ENCODE assay signal across 9 mouse cellular contexts in genomic region chr16:38477241-38477608, GRCm38 (mm10). TPM values are rescaled to one million over a fixed set of nuclear protein-coding genes. Genes with fewer than 3 reads are reported as not detected.
DNase-seq lines count a peak whose midpoint lies in the region; ATAC-seq and TF ChIP-seq lines count a peak whose summit lies in the region.
"Not testable (repeated sequence)": the region's sequence is repeated elsewhere in the genome, so short reads cannot be mapped to it uniquely, and the experiment has no call there.
"Had no signal": no experiment of that assay in that cellular context is flagged by ENCODE, and none has a peak within 500 bp of the region (broad histone marks: within the 10 kb centered on the region; RNA-seq: fewer than 3 reads in every experiment).

No protein-coding gene starts in this region.

- not testable (repeated sequence) for H3K9me3 ChIP-seq in ES-E14 (ENCODE audit: control insufficient read depth, insufficient read depth, low read depth, low read length); forebrain, embryonic 10.5 days; heart, embryonic 13.5 days; limb, embryonic 11.5 days (ENCODE audit: control insufficient read depth, low read length); lung, embryonic 15.5 days; neural tube, embryonic 11.5 days (ENCODE audit: control insufficient read depth, low read length)

- 69% methylated on average over 14 of the region's 14 CpGs for WGBS in forebrain, embryonic 10.5 days
- WGBS in heart, embryonic 13.5 days = 31% methylated on average over 14 of the region's 14 CpGs
- 36% methylated on average over 14 of the region's 14 CpGs for WGBS in limb, embryonic 11.5 days
- WGBS in lung, embryonic 15.5 days = 27% methylated on average over 14 of the region's 14 CpGs
- WGBS in neural tube, embryonic 11.5 days = 27% methylated on average over 14 of the region's 14 CpGs
- WGBS in thymus, adult 2 months = 82% methylated on average over 14 of the region's 14 CpGs

- not testable (repeated sequence) for ATAC-seq in heart, embryonic 13.5 days (ENCODE audit: extremely low read depth, insufficient number of reproducible peaks, low FRiP score, low TSS enrichment); limb, embryonic 11.5 days (ENCODE audit: insufficient number of reproducible peaks, low FRiP score, low TSS enrichment, low read depth); lung, embryonic 15.5 days (ENCODE audit: borderline replicate concordance, extremely low read depth, low FRiP score, low TSS enrichment); neural tube, embryonic 11.5 days (ENCODE audit: insufficient read depth, low FRiP score, low TSS enrichment)

- H3K36me3 ChIP-seq in ES-E14 (ENCODE audit: control insufficient read depth, insufficient read depth, low read length, poor library complexity, severe bottlenecking); forebrain, embryonic 10.5 days (replicated peaks); heart, embryonic 13.5 days; limb, embryonic 11.5 days (ENCODE audit: control insufficient read depth, insufficient read depth, low read length); lung, embryonic 15.5 days; neural tube, embryonic 11.5 days (ENCODE audit: control insufficient read depth, insufficient read depth, low read length); thymus, adult 2 months (ENCODE audit: control insufficient read depth, insufficient read depth, low read length): not testable (repeated sequence)

- not testable (repeated sequence) for DNase-seq in ES-E14 (ENCODE audit: low read depth, low spot score); forebrain, embryonic 10.5 days (ENCODE audit: extremely low spot score, low spot score); limb, embryonic 11.5 days (ENCODE audit: low spot score); neural tube, embryonic 11.5 days (ENCODE audit: low spot score); thymus, adult 2 months
- peak; percentile 26 for DNase-seq in induced T-regulatory cell, adult 2 months (ENCODE audit: low read depth)

- peak overlapping the region; percentile 49; the same call in 1 of the 2 replicates for H3K9ac ChIP-seq in ES-E14 (ENCODE audit: insufficient read depth, low read depth, low read length, poor library complexity, severe bottlenecking)
- H3K9ac ChIP-seq in heart, embryonic 13.5 days = peak overlapping the region; percentile 81
- not testable (repeated sequence) for H3K9ac ChIP-seq in limb, embryonic 11.5 days (ENCODE audit: low read length)
- 0 out of 2 replicates have a peak overlapping the region, but pooled peaks have one; percentile 37 for H3K9ac ChIP-seq in lung, embryonic 15.5 days
- peak overlapping the region; percentile 18 for H3K9ac ChIP-seq in neural tube, embryonic 11.5 days (ENCODE audit: low read length)

- peak overlapping the region; percentile 71 for H3K4me2 ChIP-seq in heart, embryonic 13.5 days
- H3K4me2 ChIP-seq in limb, embryonic 11.5 days (ENCODE audit: low read depth, severe bottlenecking) = peak overlapping the region; percentile 51
- peak overlapping the region; percentile 83 for H3K4me2 ChIP-seq in lung, embryonic 15.5 days
- peak overlapping the region; percentile 44 for H3K4me2 ChIP-seq in neural tube, embryonic 11.5 days (ENCODE audit: low read depth)

- not testable (repeated sequence) for TF ChIP-seq POLR2A in thymus, adult 2 months (IDR thresholded peaks at IDR 0.05; ENCODE audit: control insufficient read depth, extremely low read depth, insufficient read depth, low read length, poor library complexity)

- in situ Hi-C loops in ES-E14 (cut with MboI; ENCODE audit: low sequenced_read_pairs in 2 of 2, unreplicated experiment in 2 of 2) = loop anchor here in 1 of 2 experiments (25.0 kb wide), 1 partner anchor 540 kb away; no protein-coding TSS in a partner anchor

- TF ChIP-seq CTCF in thymus, adult 2 months (IDR thresholded peaks at IDR 0.05; ENCODE audit: borderline replicate concordance, control insufficient read depth, extremely low read depth, insufficient read depth, low read length, poor library complexity) = not testable (repeated sequence)

- H3K27ac ChIP-seq in ES-E14 (ENCODE audit: insufficient read depth, low read depth, low read length, poor library complexity, severe bottlenecking); forebrain, embryonic 10.5 days; limb, embryonic 11.5 days (replicated peaks; ENCODE audit: low read depth, low read length); lung, embryonic 15.5 days; neural tube, embryonic 11.5 days (ENCODE audit: low read depth, low read length); thymus, adult 2 months (ENCODE audit: control insufficient read depth, insufficient read depth, low read length): not testable (repeated sequence)
- peak overlapping the region; percentile 92 for H3K27ac ChIP-seq in heart, embryonic 13.5 days (replicated peaks)

- peak overlapping the region; percentile 12 to 61; a peak in 2 of 4 replicates for H3K4me3 ChIP-seq in ES-E14 (ENCODE audit: insufficient read depth in 1 of 2, low read depth in 1 of 2, low read length in 2 of 2, poor library complexity in 1 of 2, severe bottlenecking in 1 of 2)
- peak overlapping the region; percentile 50 for H3K4me3 ChIP-seq in forebrain, embryonic 10.5 days
- H3K4me3 ChIP-seq in heart, embryonic 13.5 days = peak overlapping the region; percentile 51
- peak overlapping the region; percentile 24; the same call in 1 of the 2 replicates for H3K4me3 ChIP-seq in limb, embryonic 11.5 days (ENCODE audit: low read depth, low read length)
- H3K4me3 ChIP-seq in lung, embryonic 15.5 days = peak overlapping the region; percentile 41
- peak overlapping the region; percentile 21; the same call in 1 of the 2 replicates for H3K4me3 ChIP-seq in neural tube, embryonic 11.5 days (ENCODE audit: low read depth, low read length)
- 0 out of 2 replicates have a peak overlapping the region, but pooled peaks have one; percentile 69 for H3K4me3 ChIP-seq in thymus, adult 2 months (ENCODE audit: control insufficient read depth, insufficient read depth, low read length)

- peaks cover 24% of the 10 kb centered on the region for H3K27me3 ChIP-seq in forebrain, embryonic 10.5 days (ENCODE audit: poor library complexity, severe bottlenecking)
- H3K27me3 ChIP-seq in heart, embryonic 13.5 days (replicated peaks); limb, embryonic 11.5 days (ENCODE audit: control insufficient read depth, insufficient read depth, low read length); lung, embryonic 15.5 days; neural tube, embryonic 11.5 days (ENCODE audit: control insufficient read depth, insufficient read depth, low read length); thymus, adult 2 months (ENCODE audit: control insufficient read depth, insufficient read depth, low read length): not testable (repeated sequence)

- not testable (repeated sequence) for H3K4me1 ChIP-seq in ES-E14 (ENCODE audit: control insufficient read depth in 2 of 2, insufficient read depth in 2 of 2, low read length in 2 of 2, poor library complexity in 1 of 2); limb, embryonic 11.5 days (ENCODE audit: control insufficient read depth, insufficient read depth, low read length); neural tube, embryonic 11.5 days (ENCODE audit: control insufficient read depth, insufficient read depth, low read length)
- H3K4me1 ChIP-seq in forebrain, embryonic 10.5 days = peaks cover 13% of the 10 kb centered on the region
- H3K4me1 ChIP-seq in heart, embryonic 13.5 days = peaks cover 19% of the 10 kb centered on the region
- peaks cover 11% of the 10 kb centered on the region for H3K4me1 ChIP-seq in lung, embryonic 15.5 days
- peaks cover 13% of the 10 kb centered on the region for H3K4me1 ChIP-seq in thymus, adult 2 months (replicated peaks; ENCODE audit: control insufficient read depth, insufficient read depth, low read length)

RNA-seq across cellular contexts. Expression of gene Cd80, which starts 21.9 kb away (rescaled TPM):
- total RNA-seq in ES-E14 (2012; rRNA removed) = 11.1 and 15.2 TPM in 2 replicates
- 0.32 and 0.61 TPM in 2 replicates for polyA plus RNA-seq in forebrain, embryonic 10.5 days (2016; fragmentation: Nextera tagmentation; extraction: Ambion mirVana)
- 0.53 and 0.55 TPM in 2 replicates for polyA plus RNA-seq in heart, embryonic 13.5 days (2015; fragmentation: Nextera tagmentation; extraction: Ambion mirVana)
- polyA plus RNA-seq in limb, embryonic 11.5 days (2014; fragmentation: Nextera tagmentation; extraction: Ambion mirVana) = 0.21 and 0.34 TPM in 2 replicates
- polyA plus RNA-seq in lung, embryonic 15.5 days (2015; fragmentation: Nextera tagmentation; extraction: Ambion mirVana) = 0.29 and 0.39 TPM in 2 replicates
- 0.54 and 0.72 TPM in 2 replicates for polyA plus RNA-seq in neural tube, embryonic 11.5 days (2014; fragmentation: Nextera tagmentation; extraction: Ambion mirVana)
- 3.5 and 5.2 TPM in 2 replicates for polyA plus RNA-seq in thymus, adult 2 months (2012; rRNA removed)
- total RNA-seq: hematopoietic stem cell, adult 5-6 weeks had no signal

RNA-seq across cellular contexts. Expression of gene Adprh, which starts 24.7 kb away (rescaled TPM):
- total RNA-seq in ES-E14 (2012; rRNA removed) = 70.2 and 121 TPM in 2 replicates
- 149 and 153 TPM in 2 replicates for polyA plus RNA-seq in forebrain, embryonic 10.5 days (2016; fragmentation: Nextera tagmentation; extraction: Ambion mirVana)
- 92.3 and 102 TPM in 2 replicates for polyA plus RNA-seq in heart, embryonic 13.5 days (2015; fragmentation: Nextera tagmentation; extraction: Ambion mirVana)
- 135 and 141 TPM in 2 replicates for polyA plus RNA-seq in limb, embryonic 11.5 days (2014; fragmentation: Nextera tagmentation; extraction: Ambion mirVana)
- 91.7 and 93.7 TPM in 2 replicates for polyA plus RNA-seq in lung, embryonic 15.5 days (2015; fragmentation: Nextera tagmentation; extraction: Ambion mirVana)
- polyA plus RNA-seq in neural tube, embryonic 11.5 days (2014; fragmentation: Nextera tagmentation; extraction: Ambion mirVana) = 143 and 144 TPM in 2 replicates
- 49.8 and 54.2 TPM in 2 replicates for polyA plus RNA-seq in thymus, adult 2 months (2012; rRNA removed)

RNA-seq across cellular contexts. Expression of gene Pla1a, which starts 44.3 kb away (rescaled TPM):
- 4.9 and 6.0 TPM in 2 replicates for total RNA-seq in ES-E14 (2012; rRNA removed)
- polyA plus RNA-seq in forebrain, embryonic 10.5 days (2016; fragmentation: Nextera tagmentation; extraction: Ambion mirVana) = not detected in 2 replicates
- polyA plus RNA-seq in heart, embryonic 13.5 days (2015; fragmentation: Nextera tagmentation; extraction: Ambion mirVana) = 0.37 and 0.69 TPM in 2 replicates
- polyA plus RNA-seq in limb, embryonic 11.5 days (2014; fragmentation: Nextera tagmentation; extraction: Ambion mirVana) = 0.07 TPM in 1 of 2 replicates, not detected in the other
- 0.66 and 0.74 TPM in 2 replicates for polyA plus RNA-seq in lung, embryonic 15.5 days (2015; fragmentation: Nextera tagmentation; extraction: Ambion mirVana)
- 0.20 and 0.23 TPM in 2 replicates for polyA plus RNA-seq in neural tube, embryonic 11.5 days (2014; fragmentation: Nextera tagmentation; extraction: Ambion mirVana)
- polyA plus RNA-seq in thymus, adult 2 months (2012; rRNA removed) = 4.1 and 5.5 TPM in 2 replicates
- total RNA-seq: hematopoietic stem cell, adult 5-6 weeks had no signal

RNA-seq across cellular contexts. Expression of gene Timmdc1, which starts 45.2 kb away (rescaled TPM):
- total RNA-seq in ES-E14 (2012; rRNA removed) = 26.9 and 36.9 TPM in 2 replicates
- 33.1 and 36.7 TPM in 2 replicates for polyA plus RNA-seq in forebrain, embryonic 10.5 days (2016; fragmentation: Nextera tagmentation; extraction: Ambion mirVana)
- polyA plus RNA-seq in heart, embryonic 13.5 days (2015; fragmentation: Nextera tagmentation; extraction: Ambion mirVana) = 29.7 and 35.3 TPM in 2 replicates
- 25.1 and 28.9 TPM in 2 replicates for polyA plus RNA-seq in limb, embryonic 11.5 days (2014; fragmentation: Nextera tagmentation; extraction: Ambion mirVana)
- 23.4 and 23.5 TPM in 2 replicates for polyA plus RNA-seq in lung, embryonic 15.5 days (2015; fragmentation: Nextera tagmentation; extraction: Ambion mirVana)
- polyA plus RNA-seq in neural tube, embryonic 11.5 days (2014; fragmentation: Nextera tagmentation; extraction: Ambion mirVana) = 29.6 and 33.3 TPM in 2 replicates
- polyA plus RNA-seq in thymus, adult 2 months (2012; rRNA removed) = 25.0 and 30.7 TPM in 2 replicates
